Mouse (Mus musculus): ENCODE results near the gene Mtmr12.
A peak's percentile ranks its signal among the peaks of the same experiment; 100 is the strongest.

DNA sequence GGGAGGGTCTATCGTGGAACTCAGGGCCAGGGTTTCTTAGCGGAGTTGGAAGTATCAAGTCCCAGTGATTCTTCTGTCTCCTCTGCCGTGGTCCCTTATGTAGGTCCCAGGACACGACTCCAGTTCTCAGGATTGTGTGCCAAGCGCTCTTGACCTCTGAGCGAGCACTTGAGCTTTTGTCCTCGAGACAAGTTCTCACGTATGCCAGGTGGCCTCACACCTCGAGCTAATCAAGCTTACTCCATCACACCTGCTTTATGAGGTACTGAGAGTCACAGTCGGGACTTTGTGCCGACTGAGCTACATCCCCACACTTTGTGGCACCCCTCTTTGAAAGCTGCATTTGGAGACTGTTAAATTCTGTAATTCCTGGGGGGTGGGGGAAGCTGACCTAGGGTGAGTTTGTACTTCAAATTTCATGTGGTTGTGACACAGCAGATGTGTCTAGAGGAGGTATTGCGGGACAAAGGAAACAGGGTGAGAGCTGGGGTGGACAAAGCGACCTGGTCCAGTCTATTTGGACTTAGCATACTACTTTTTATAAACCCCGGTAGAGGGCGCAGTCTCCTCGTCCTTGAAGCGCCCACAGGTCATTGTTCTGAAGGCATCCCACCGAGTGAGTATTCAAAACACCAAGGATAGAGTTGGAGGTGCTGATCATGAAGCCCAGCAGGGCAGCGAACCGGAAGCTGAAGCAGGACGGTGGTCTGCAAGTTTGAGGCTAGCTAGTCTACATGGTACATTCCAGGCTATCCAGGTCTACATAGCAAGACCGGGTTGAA is 8.2 kb upstream of the Mtmr12 start:
- no peak for TF ChIP-seq POLR2A (IDR thresholded peaks at IDR 0.05; ENCODE audit: control insufficient read depth in 1 of 2, insufficient read depth in 1 of 2, low read depth in 1 of 2, low read length in 2 of 2, poor library complexity in 1 of 2)
- TF ChIP-seq TAL1 (IDR thresholded peaks at IDR 0.05; ENCODE audit: low read length): no peak
- peak; percentile 97 for TF ChIP-seq ZC3H11A (IDR thresholded peaks at IDR 0.05; ENCODE audit: low read depth, low read length)
- no peak for TF ChIP-seq NELFE (IDR thresholded peaks at IDR 0.05; ENCODE audit: low read depth, low read length)
- TF ChIP-seq RAD21 (IDR thresholded peaks at IDR 0.05; ENCODE audit: low read depth, low read length): peak; percentile 98
- no peak for TF ChIP-seq EP300 (IDR thresholded peaks at IDR 0.05; ENCODE audit: low read depth in 1 of 2, low read length in 2 of 2)
- TF ChIP-seq CTCF (IDR thresholded peaks at IDR 0.05 in 2 of 3, conservative IDR thresholded peaks at IDR 0.05 in 1 of 3; ENCODE audit: control insufficient read depth in 1 of 3, insufficient read depth in 1 of 3, low read depth in 2 of 3, low read length in 3 of 3, poor library complexity in 1 of 3, severe bottlenecking in 1 of 3): peak; percentile 77 to 95 (median 88)
- peak; percentile 56; the same call in 1 of the 2 replicates for TF ChIP-seq MAZ (IDR thresholded peaks at IDR 0.05; ENCODE audit: low read depth, low read length)
- TF ChIP-seq MYC (IDR thresholded peaks at IDR 0.05; ENCODE audit: low read depth, low read length): no peak
- TF ChIP-seq CHD1 (IDR thresholded peaks at IDR 0.05; ENCODE audit: low read depth, low read length): no peak

Data from MEL (cell line).